Mouse (Mus musculus): Measurements from ENCODE around the gene Fam89a. TPM values are rescaled to one million over a fixed set of nuclear protein-coding genes. Genes with fewer than 3 reads are reported as not detected.

Fam89a gene
- polyA plus RNA-seq, 1 experiment: 1.5 TPM

DNA sequence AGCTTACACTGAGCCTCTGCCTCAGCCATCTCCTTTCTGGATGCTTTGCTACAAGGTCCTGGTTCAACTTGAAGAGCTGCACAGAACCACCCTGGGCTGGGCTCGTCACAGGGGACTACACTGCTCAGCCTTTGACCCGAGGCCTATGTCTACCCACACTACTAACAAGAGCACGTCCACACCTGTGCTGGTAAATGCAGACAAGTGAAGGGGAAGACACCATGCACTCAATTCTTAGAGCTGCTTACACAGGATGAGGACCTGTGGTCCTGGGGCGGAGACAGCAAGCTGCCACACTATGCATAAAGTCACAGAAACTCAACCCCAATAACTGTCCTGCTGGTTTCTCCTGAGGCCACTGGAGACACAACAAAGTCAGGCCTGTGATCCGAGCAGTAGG is 51.4 kb downstream of the Fam89a start:
- TF ChIP-seq FOSL1 (IDR thresholded peaks at IDR 0.05; ENCODE audit: insufficient read depth, low read length, poor library complexity, severe bottlenecking) (no peak), CEBPB (IDR thresholded peaks at IDR 0.05; ENCODE audit: low read depth) (no peak), MYOD1 (IDR thresholded peaks at IDR 0.05; ENCODE audit: control insufficient read depth, insufficient read length, low read depth) (no peak)
- Histone ChIP-seq H3ac (ENCODE audit: control insufficient read depth, insufficient read length, low read depth) (no peak overlapping the region), H3K4me3 (ENCODE audit: insufficient read depth, poor library complexity, severe bottlenecking) (no peak overlapping the region), H3K36me3 (ENCODE audit: control insufficient read depth, insufficient read depth) (peaks cover 15% of the 10 kb centered on the region), H3K27me3 (ENCODE audit: control insufficient read depth, insufficient read depth, insufficient read length) (no peaks in the 10 kb centered on the region), H3K79me3 (ENCODE audit: low read depth) (no peaks in the 10 kb centered on the region), H3K79me2 (ENCODE audit: control insufficient read depth, insufficient read depth) (no peaks in the 10 kb centered on the region)

DNA sequence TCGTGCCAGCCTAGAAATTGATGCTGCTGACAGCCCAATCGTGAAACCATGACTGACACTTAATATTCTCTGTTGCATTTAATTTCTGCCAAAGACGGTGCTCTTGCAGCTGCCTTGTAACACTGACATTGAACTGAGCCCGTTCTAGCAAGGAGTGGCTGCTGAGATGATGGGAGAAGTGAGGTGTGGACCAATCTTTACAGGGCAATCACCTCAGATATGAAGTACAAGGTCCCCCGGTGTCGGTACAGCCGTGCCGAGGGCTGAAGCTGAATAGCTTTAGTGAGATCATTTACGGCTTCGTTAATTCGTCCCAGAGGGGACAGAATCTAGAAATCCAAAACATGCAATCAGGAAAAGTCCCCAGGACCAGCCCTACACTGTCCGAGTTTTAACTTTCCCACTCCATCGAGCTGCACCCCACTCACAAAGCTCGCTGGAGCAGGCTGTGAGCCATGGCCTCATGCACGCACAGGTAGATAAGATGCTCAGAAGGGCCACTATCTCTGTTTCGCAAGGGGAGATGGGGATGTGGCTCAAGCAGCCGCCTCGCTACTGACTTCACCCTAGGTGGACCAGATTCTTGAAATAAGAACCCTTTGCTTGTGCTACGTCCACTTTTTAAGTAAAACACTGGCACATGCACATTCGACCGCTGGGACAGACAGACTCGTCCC is 56.1 kb downstream of the Fam89a start:
- Histone ChIP-seq H3K27me3 (ENCODE audit: control insufficient read depth, insufficient read depth, insufficient read length) (no peaks in the 10 kb centered on the region), H3ac (ENCODE audit: control insufficient read depth, insufficient read length, low read depth) (no peak overlapping the region), H3K79me3 (ENCODE audit: low read depth) (no peaks in the 10 kb centered on the region), H3K4me3 (ENCODE audit: insufficient read depth, poor library complexity, severe bottlenecking) (no peak overlapping the region), H3K36me3 (ENCODE audit: control insufficient read depth, insufficient read depth) (peaks cover 15% of the 10 kb centered on the region), H3K79me2 (ENCODE audit: control insufficient read depth, insufficient read depth) (no peaks in the 10 kb centered on the region)
- TF ChIP-seq MAX (IDR thresholded peaks at IDR 0.05) (no peak), FOSL1 (IDR thresholded peaks at IDR 0.05; ENCODE audit: insufficient read depth, low read length, poor library complexity, severe bottlenecking) (no peak), MYOG (IDR thresholded peaks at IDR 0.05; ENCODE audit: control insufficient read depth, extremely low read depth, insufficient read length) (no peak), USF1 (IDR thresholded peaks at IDR 0.05; ENCODE audit: low read depth) (no peak), CEBPB (IDR thresholded peaks at IDR 0.05; ENCODE audit: low read depth) (no peak), MYOD1 (IDR thresholded peaks at IDR 0.05; ENCODE audit: control insufficient read depth, insufficient read length, low read depth) (no peak), CTCF (IDR thresholded peaks at IDR 0.05; ENCODE audit: control insufficient read depth, insufficient read depth, insufficient read length) (no peak)

DNA sequence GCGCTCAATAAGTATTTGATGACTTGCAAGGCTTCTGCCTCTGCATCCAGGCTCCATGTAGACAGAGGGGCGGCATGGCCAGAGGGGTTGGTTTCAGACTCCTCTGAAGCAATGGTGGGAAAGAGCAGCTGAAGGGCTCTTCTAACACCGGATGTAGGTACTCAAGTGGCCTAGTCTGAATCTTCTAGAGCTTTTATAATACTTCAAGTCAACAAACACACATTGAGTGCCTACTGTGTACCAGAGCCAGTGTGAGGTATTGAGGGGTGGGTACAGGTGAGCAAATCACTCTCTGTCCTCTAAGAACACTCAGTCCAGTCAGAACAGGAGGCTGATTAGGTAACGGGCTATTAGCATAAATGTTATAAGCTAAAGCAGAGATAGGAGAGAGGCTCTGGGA is 59.9 kb downstream of the Fam89a start:
- no peak for TF ChIP-seq USF1 (IDR thresholded peaks at IDR 0.05; ENCODE audit: low read depth)
- no peak for TF ChIP-seq CTCF (IDR thresholded peaks at IDR 0.05; ENCODE audit: control insufficient read depth, insufficient read depth, insufficient read length)
- TF ChIP-seq MYOG (IDR thresholded peaks at IDR 0.05; ENCODE audit: control insufficient read depth, extremely low read depth, insufficient read length): no peak
- no peak for TF ChIP-seq FOSL1 (IDR thresholded peaks at IDR 0.05; ENCODE audit: insufficient read depth, low read length, poor library complexity, severe bottlenecking)
- no peak for TF ChIP-seq MYOD1 (IDR thresholded peaks at IDR 0.05; ENCODE audit: control insufficient read depth, insufficient read length, low read depth)
- no peak for TF ChIP-seq MAX (IDR thresholded peaks at IDR 0.05)
- TF ChIP-seq CEBPB (IDR thresholded peaks at IDR 0.05; ENCODE audit: low read depth): no peak
- no peaks in the 10 kb centered on the region for H3K79me2 ChIP-seq (ENCODE audit: control insufficient read depth, insufficient read depth)
- H3K36me3 ChIP-seq (ENCODE audit: control insufficient read depth, insufficient read depth): peaks cover 12% of the 10 kb centered on the region
- H3K4me3 ChIP-seq (ENCODE audit: insufficient read depth, poor library complexity, severe bottlenecking): no peak overlapping the region
- no peak overlapping the region for H3ac ChIP-seq (ENCODE audit: control insufficient read depth, insufficient read length, low read depth)
- no peaks in the 10 kb centered on the region for H3K27me3 ChIP-seq (ENCODE audit: control insufficient read depth, insufficient read depth, insufficient read length)
- H3K79me3 ChIP-seq (ENCODE audit: low read depth): no peaks in the 10 kb centered on the region

Other genes starting within 250 kb of the Fam89a start
- gene Cog2, start 231.1 kb downstream of the Fam89a start, polyA plus RNA-seq (2012; fragmentation: generic; extraction: Trizol): 27.6 TPM
- gene Agt, start 182.1 kb downstream of the Fam89a start, polyA plus RNA-seq (2012; fragmentation: generic; extraction: Trizol): not detected
- gene Capn9, start 175.7 kb downstream of the Fam89a start, polyA plus RNA-seq (2012; fragmentation: generic; extraction: Trizol): not detected
- gene 2310022B05Rik, start 88.5 kb downstream of the Fam89a start, polyA plus RNA-seq (2012; fragmentation: generic; extraction: Trizol): 52.1 TPM
- 23.0 TPM for gene Ttc13, start 29.8 kb downstream of the Fam89a start, polyA plus RNA-seq (2012; fragmentation: generic; extraction: Trizol)
- 11.4 TPM for gene Arv1, start 29.7 kb downstream of the Fam89a start, polyA plus RNA-seq (2012; fragmentation: generic; extraction: Trizol)
- not detected for gene Trim67, start 41.3 kb upstream of the Fam89a start, polyA plus RNA-seq (2012; fragmentation: generic; extraction: Trizol)
- gene Gnpat, start 111.2 kb upstream of the Fam89a start, polyA plus RNA-seq (2012; fragmentation: generic; extraction: Trizol): 59.9 TPM
- 27.9 TPM for gene 2810004N23Rik, start 111.3 kb upstream of the Fam89a start, polyA plus RNA-seq (2012; fragmentation: generic; extraction: Trizol)
- 10.7 TPM for gene Exoc8, start 145.9 kb upstream of the Fam89a start, polyA plus RNA-seq (2012; fragmentation: generic; extraction: Trizol)
- gene Sprtn, start 146.1 kb upstream of the Fam89a start, polyA plus RNA-seq (2012; fragmentation: generic; extraction: Trizol): 9.1 TPM
- 29.7 TPM for gene Egln1, start 197.5 kb upstream of the Fam89a start, polyA plus RNA-seq (2012; fragmentation: generic; extraction: Trizol)

Measured in C2C12 (cell line).